Comparison of ENCODE assay signal across 8 mouse cellular contexts in the genomic region with DNA sequence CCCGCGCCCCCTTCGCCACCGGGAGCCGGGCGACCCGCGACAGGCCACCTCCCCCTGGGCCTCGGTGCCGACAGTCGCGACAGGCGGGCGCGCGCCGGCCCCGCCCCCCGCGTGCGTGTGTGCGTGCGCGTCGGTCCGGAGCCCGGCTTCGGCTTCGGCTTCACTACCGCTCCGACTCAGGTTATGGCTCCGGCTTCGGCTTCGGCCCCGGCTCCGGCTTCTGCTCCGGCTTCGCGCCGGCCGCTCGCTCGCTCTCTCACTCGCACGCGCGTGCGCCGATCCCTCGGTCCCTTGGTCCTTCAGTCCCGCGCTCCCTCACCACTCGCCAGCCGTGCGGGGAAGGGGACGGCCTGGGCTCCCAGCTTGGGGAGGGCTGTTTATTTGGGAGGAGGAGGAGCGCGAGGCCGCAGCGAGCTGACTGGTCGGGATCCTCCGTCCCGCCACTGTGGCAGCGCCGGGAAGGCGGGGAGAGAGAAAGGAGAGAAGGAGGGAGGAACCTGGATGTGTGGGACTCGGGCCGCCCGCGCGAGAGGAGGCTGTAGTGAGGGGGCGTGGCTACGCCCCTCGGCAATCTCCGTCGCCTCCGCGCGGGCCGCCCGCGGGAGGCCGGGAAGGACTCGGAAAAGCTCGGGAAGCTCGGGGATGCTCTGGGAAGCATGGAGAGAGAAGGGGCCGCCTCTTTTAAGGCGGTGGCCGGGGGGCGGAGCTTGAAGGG. TPM values are rescaled to one million over a fixed set of nuclear protein-coding genes. Genes with fewer than 3 reads are reported as not detected.
A peak's percentile ranks its signal among the peaks of the same experiment; 100 is the strongest.
DNase-seq lines count a peak whose midpoint lies in the region; ATAC-seq and TF ChIP-seq lines count a peak whose summit lies in the region.

Rbfox2 (minus strand) TSS at position 458 of the 715 bp plus-strand sequence.

- DNase-seq in adipocyte (ENCODE audit: low spot score) = peak; percentile 94
- DNase-seq in cerebellum, postnatal 4 days (ENCODE audit: low spot score in 2 of 2) = peak; percentile 82 to 93
- DNase-seq in gastrocnemius, postnatal 10 days = peak; percentile 91
- DNase-seq in hindlimb bud, embryonic 11.5 days (ENCODE audit: extremely low spot score, low read depth, low spot score) = peak; percentile 92
- peak; percentile 85 to 88 for DNase-seq in left cerebral cortex, adult 2 months (ENCODE audit: extremely low spot score in 1 of 2, low spot score in 2 of 2)
- peak; percentile 86 for DNase-seq in right cerebral cortex, postnatal 14 days
- peak; percentile 95 to 96 for DNase-seq in urinary bladder, postnatal 4 days (ENCODE audit: low spot score in 2 of 2)

- H3K27ac ChIP-seq in left cerebral cortex, adult 2 months = peak within 1 kb of the TSS; percentile 96

- intact Hi-C loops in left cerebral cortex, adult 2 months (cut with DNase I) = loop anchor here (2.0 to 5.0 kb wide), 2 partner anchors 26 to 54 kb away; no protein-coding TSS in a partner anchor

- H3K4me3 ChIP-seq in left cerebral cortex, adult 2 months = peak within 1 kb of the TSS; percentile 89

- 0 out of 2 replicates have a peak, but pooled peaks have one; percentile 24 for ATAC-seq in megakaryocyte, adult 5-6 weeks (ENCODE audit: poor library complexity, severe bottlenecking)

- no peak for TF ChIP-seq CTCF in left cerebral cortex, adult 2 months (IDR thresholded peaks at IDR 0.05)

RNA-seq across cellular contexts. Expression of gene Rbfox2, which starts in this region (rescaled TPM):
- 100 to 1,000 TPM; 219 to 240 TPM for total RNA-seq in gastrocnemius, postnatal 10 days (2021)
- total RNA-seq in left cerebral cortex, adult 2 months (2021) = 100 to 1,000 TPM; 248 to 258 TPM
- 0.13 TPM in 1 of 2 replicates, not detected in the other for total RNA-seq in megakaryocyte, adult 5-6 weeks (2015)
- 0.12 and 0.51 TPM in 2 replicates for total RNA-seq in megakaryocyte, adult 5-6 weeks (2017)

Comparison
In these comparisons a context has a peak if more than half of its experiments do, and no peak if none do; other contexts are left out.
1. Peak in every context shown above with its lines: DNase-seq, ATAC-seq, H3K4me3 ChIP-seq and H3K27ac ChIP-seq.
2. RNA of gene Rbfox2 (total RNA-seq): 248 to 258 TPM in left cerebral cortex, adult 2 months and 219 to 240 TPM in gastrocnemius, postnatal 10 days; 0.12 to 0.51 TPM in megakaryocyte, adult 5-6 weeks; every median in the first group is over 100 times any median in the second.
3. Peak in ATAC-seq in megakaryocyte, adult 5-6 weeks; RNA of the gene not detected or under 1 TPM.